Mouse (Mus musculus): ENCODE data around the gene Bicd2. TPM values are rescaled to one million over a fixed set of nuclear protein-coding genes. Genes with fewer than 3 reads are reported as not detected.

Bicd2 gene
- total and polyA plus RNA-seq, 2 experiments from 2014 or later = 24.1 to 49.3 TPM

DNA sequence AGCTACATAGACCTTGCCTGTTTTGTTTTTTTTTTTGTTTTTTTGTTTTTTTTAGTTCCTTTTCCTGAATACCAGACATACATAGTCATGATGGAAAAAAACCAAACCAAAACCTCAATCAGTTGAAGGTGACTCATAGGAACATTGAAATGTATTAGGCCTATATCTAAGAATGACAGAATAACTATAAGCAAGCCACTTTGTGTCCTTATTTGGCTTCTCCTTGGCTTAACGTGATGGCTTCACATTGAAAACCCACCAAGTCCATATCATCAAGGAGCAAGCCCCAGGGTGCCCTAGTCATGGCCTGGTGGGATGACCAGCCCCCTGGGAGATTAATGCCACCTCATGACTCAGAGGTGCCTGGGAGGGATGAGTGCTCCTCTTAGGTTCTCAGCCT, 40.6 kb upstream of the Bicd2 start:
- H3K4me1 ChIP-seq (ENCODE audit: insufficient read depth, low read length) = no peaks in the 10 kb centered on the region

DNA sequence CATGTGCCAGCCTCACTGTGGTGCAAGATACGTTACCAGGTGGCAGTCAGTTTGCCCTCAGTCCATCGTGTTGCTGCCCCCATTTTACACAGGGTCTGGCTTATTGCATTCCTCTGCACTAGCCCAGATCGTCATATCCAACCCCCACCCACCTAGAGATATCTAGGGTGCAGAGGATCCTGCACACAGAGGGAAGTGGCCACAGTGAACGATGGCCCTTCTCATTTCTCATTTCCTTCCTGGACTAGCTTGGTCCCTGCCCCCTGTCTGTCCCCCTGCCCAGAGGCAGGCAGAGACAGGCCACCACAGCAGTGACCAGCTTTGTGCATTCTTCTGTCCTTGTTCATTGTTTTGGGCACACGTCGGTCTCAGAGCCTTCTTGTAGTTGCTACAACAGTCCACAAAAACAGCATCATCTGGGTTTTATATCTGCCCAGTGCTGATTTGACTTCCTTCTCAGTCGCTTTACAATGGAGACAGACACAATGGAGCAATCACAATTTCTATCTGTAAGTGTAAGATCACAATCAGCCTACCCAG, 34.5 kb upstream of the Bicd2 start:
- no peak for TF ChIP-seq CTCF (IDR thresholded peaks at IDR 0.05)

More for the DNA sequence above, 40.6 kb upstream of the Bicd2 start:
- Histone ChIP-seq H3K27me3 (ENCODE audit: insufficient read depth, low read length) (no peaks in the 10 kb centered on the region), H3K27ac (ENCODE audit: low read depth, low read length) (no peak overlapping the region), H3K4me2 (ENCODE audit: low read depth, low read length, poor library complexity, severe bottlenecking) (no peak overlapping the region), H3K4me3 (ENCODE audit: low read depth, low read length) (no peak overlapping the region), H3K9me3 (ENCODE audit: low read length) (no peaks in the 10 kb centered on the region), H3K9ac (replicated peaks; ENCODE audit: low read length, poor library complexity, severe bottlenecking) (no peak overlapping the region), H3K36me3 (ENCODE audit: insufficient read depth, low read length) (no peaks in the 10 kb centered on the region)
- WGBS = 82% methylated on average over 1 of the region's 1 CpGs
- no peak for TF ChIP-seq CTCF (IDR thresholded peaks at IDR 0.05)
- DNase-seq (ENCODE audit: low spot score) (no peak), ATAC-seq (ENCODE audit: low FRiP score) (no peak)

DNA sequence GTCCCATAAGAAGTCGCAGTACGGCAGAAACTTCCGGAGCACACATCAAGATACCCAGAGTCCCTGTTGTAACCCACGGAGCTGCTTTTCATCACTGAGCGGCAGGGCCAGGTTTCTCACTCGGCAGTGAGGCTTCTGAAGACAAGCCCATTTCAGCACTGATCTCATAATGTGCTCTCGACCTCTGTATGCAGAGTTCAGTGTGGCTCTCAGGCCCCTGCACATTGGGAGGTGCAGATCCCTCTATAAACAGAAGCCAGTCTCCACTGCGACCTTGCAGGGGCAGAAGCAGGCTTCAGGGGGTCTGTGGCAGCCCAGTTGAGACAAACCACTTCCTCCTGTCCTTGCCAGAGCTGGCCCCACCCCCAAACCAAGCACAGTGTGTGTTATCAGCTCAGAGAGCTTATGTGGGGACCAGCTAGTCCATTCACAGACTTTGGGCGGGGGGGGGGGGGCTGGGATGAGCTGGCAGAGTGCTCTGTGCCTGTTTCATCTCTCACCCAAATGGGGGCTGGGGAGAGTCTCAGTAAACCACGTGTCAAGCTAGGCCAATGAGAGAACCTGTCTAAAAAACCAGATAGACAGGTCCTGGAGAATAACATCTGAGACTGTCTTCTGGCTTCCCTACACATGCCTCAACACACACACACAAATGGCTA, 33.9 kb upstream of the Bicd2 start:
- ATAC-seq (ENCODE audit: low FRiP score) = 0 out of 2 replicates have a peak, but pooled peaks have one; percentile 38
- no peaks in the 10 kb centered on the region for H3K27me3 ChIP-seq (ENCODE audit: insufficient read depth, low read length)
- no peak overlapping the region for H3K9ac ChIP-seq (replicated peaks; ENCODE audit: low read length, poor library complexity, severe bottlenecking)
- TF ChIP-seq CTCF (IDR thresholded peaks at IDR 0.05) = no peak
- H3K27ac ChIP-seq (ENCODE audit: low read depth, low read length) = no peak overlapping the region
- peak; percentile 15 for DNase-seq (ENCODE audit: low spot score)
- 37% methylated on average over 10 of the region's 10 CpGs for WGBS
- H3K4me1 ChIP-seq (ENCODE audit: insufficient read depth, low read length) = no peaks in the 10 kb centered on the region
- H3K4me2 ChIP-seq (ENCODE audit: low read depth, low read length, poor library complexity, severe bottlenecking) = no peak overlapping the region
- H3K36me3 ChIP-seq (ENCODE audit: insufficient read depth, low read length) = no peaks in the 10 kb centered on the region; the same call in 1 of the 2 replicates
- H3K9me3 ChIP-seq (ENCODE audit: low read length) = no peaks in the 10 kb centered on the region
- H3K4me3 ChIP-seq (ENCODE audit: low read depth, low read length) = no peak overlapping the region

More for the DNA sequence above, 34.5 kb upstream of the Bicd2 start:
- WGBS = 74% methylated on average over 7 of the region's 7 CpGs
- no peaks in the 10 kb centered on the region; the same call in 1 of the 2 replicates for H3K36me3 ChIP-seq (ENCODE audit: insufficient read depth, low read length)
- H3K4me1 ChIP-seq (ENCODE audit: insufficient read depth, low read length) = no peaks in the 10 kb centered on the region
- no peaks in the 10 kb centered on the region for H3K27me3 ChIP-seq (ENCODE audit: insufficient read depth, low read length)
- H3K4me3 ChIP-seq (ENCODE audit: low read depth, low read length) = no peak overlapping the region
- ATAC-seq (ENCODE audit: low FRiP score) (no peak), DNase-seq (ENCODE audit: low spot score) (no peak)
- H3K27ac ChIP-seq (ENCODE audit: low read depth, low read length) = no peak overlapping the region
- H3K9ac ChIP-seq (replicated peaks; ENCODE audit: low read length, poor library complexity, severe bottlenecking) = no peak overlapping the region
- H3K4me2 ChIP-seq (ENCODE audit: low read depth, low read length, poor library complexity, severe bottlenecking) = no peak overlapping the region
- no peaks in the 10 kb centered on the region for H3K9me3 ChIP-seq (ENCODE audit: low read length)

DNA sequence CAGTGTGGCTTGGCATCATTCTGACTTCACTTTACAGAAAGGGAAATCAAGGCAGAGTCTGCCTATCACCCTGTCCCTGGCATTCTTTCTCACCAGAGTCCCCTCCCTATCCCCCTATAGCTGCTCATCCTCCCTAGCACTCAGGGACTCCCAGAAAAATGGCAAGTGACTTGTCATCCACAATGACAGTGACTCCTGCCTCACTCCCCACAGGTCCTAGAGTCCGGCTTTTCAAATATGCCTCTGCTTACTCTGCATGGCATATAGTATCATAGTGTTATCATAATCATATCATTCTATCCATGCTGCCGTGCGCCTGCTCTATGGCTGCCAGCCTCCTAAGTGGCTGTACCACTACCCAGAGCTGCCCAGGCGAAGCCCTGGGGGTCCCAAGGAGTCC, 33.2 kb upstream of the Bicd2 start:
- Histone ChIP-seq H3K27me3 (ENCODE audit: insufficient read depth, low read length) (no peaks in the 10 kb centered on the region), H3K4me2 (ENCODE audit: low read depth, low read length, poor library complexity, severe bottlenecking) (no peak overlapping the region), H3K9ac (replicated peaks; ENCODE audit: low read length, poor library complexity, severe bottlenecking) (no peak overlapping the region), H3K9me3 (ENCODE audit: low read length) (no peaks in the 10 kb centered on the region), H3K36me3 (ENCODE audit: insufficient read depth, low read length) (no peaks in the 10 kb centered on the region; the same call in 1 of the 2 replicates), H3K27ac (ENCODE audit: low read depth, low read length) (no peak overlapping the region), H3K4me1 (ENCODE audit: insufficient read depth, low read length) (no peaks in the 10 kb centered on the region), H3K4me3 (ENCODE audit: low read depth, low read length) (no peak overlapping the region)
- 95% methylated on average over 4 of the region's 4 CpGs for WGBS
- DNase-seq (ENCODE audit: low spot score) (no peak), ATAC-seq (ENCODE audit: low FRiP score) (0 out of 2 replicates have a peak, but pooled peaks have one; percentile 16)
- no peak for TF ChIP-seq CTCF (IDR thresholded peaks at IDR 0.05)

DNA sequence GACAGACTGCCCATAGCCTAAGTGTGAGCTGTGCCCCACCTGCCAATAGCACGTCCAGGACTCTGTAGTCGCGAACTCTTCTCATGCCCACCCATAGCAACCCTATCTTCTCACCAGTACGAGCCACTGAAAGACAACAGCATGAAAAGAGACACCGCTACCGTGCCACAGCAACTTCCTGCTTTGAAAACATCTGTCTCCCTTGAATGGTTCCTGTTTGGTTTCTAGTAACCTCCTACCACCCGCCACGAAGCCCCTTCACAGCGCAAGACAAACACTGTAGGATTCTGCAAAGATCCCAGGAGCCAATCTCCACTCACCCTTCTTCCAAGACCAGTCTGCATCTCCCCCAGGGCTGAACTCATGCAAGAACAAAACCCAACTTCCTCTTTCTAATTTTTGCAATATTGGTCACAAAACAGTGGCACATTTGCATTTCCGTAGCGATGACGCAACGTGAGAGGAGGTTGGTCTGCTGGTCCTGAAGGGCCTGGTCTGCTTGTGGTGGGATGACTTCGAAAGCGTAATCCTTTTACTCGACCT, 32.5 kb upstream of the Bicd2 start:
- Histone ChIP-seq H3K27me3 (ENCODE audit: insufficient read depth, low read length) (no peaks in the 10 kb centered on the region), H3K36me3 (ENCODE audit: insufficient read depth, low read length) (no peaks in the 10 kb centered on the region; the same call in 1 of the 2 replicates), H3K4me3 (ENCODE audit: low read depth, low read length) (no peak overlapping the region), H3K9me3 (ENCODE audit: low read length) (no peaks in the 10 kb centered on the region), H3K4me1 (ENCODE audit: insufficient read depth, low read length) (no peaks in the 10 kb centered on the region), H3K27ac (ENCODE audit: low read depth, low read length) (no peak overlapping the region), H3K4me2 (ENCODE audit: low read depth, low read length, poor library complexity, severe bottlenecking) (no peak overlapping the region), H3K9ac (replicated peaks; ENCODE audit: low read length, poor library complexity, severe bottlenecking) (no peak overlapping the region)
- TF ChIP-seq CTCF (IDR thresholded peaks at IDR 0.05) = no peak
- DNase-seq (ENCODE audit: low spot score) (no peak), ATAC-seq (ENCODE audit: low FRiP score) (no peak)
- WGBS = 85% methylated on average over 16 of the region's 16 CpGs

DNA sequence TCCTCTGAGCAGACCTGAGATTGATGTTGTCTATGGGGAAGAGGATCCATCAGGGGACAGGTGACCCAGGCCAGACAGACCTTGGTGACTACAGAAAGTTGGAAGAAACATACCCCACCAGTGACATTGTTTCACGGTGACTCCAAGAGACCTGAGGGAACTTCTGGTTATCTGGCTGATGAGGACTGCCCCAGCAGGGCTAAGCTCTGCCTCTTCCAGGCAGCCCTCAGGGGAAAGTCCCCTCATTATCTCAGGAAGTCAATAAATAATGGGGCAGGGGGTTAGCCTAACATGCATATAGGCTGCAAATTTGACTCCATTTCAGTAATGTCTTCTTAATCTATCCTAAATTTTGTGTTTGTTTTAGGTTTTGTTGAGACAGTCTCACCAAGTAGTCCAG, 31.9 kb upstream of the Bicd2 start:
- ATAC-seq (ENCODE audit: low FRiP score) (no peak), DNase-seq (ENCODE audit: low spot score) (no peak)
- Histone ChIP-seq H3K4me3 (ENCODE audit: low read depth, low read length) (no peak overlapping the region), H3K4me1 (ENCODE audit: insufficient read depth, low read length) (no peaks in the 10 kb centered on the region), H3K27me3 (ENCODE audit: insufficient read depth, low read length) (no peaks in the 10 kb centered on the region), H3K27ac (ENCODE audit: low read depth, low read length) (no peak overlapping the region), H3K9ac (replicated peaks; ENCODE audit: low read length, poor library complexity, severe bottlenecking) (no peak overlapping the region), H3K4me2 (ENCODE audit: low read depth, low read length, poor library complexity, severe bottlenecking) (no peak overlapping the region), H3K36me3 (ENCODE audit: insufficient read depth, low read length) (no peaks in the 10 kb centered on the region; the same call in 1 of the 2 replicates), H3K9me3 (ENCODE audit: low read length) (no peaks in the 10 kb centered on the region)
- 80% methylated on average over 1 of the region's 1 CpGs for WGBS
- TF ChIP-seq CTCF (IDR thresholded peaks at IDR 0.05) = no peak
